Mouse (Mus musculus): ENCODE data around the gene Clspn. TPM values are rescaled to one million over a fixed set of nuclear protein-coding genes. Genes with fewer than 3 reads are reported as not detected.
A peak's percentile ranks its signal among the peaks of the same experiment; 100 is the strongest.

The Clspn gene
- total and polyA plus RNA-seq, 2 experiments, result 0.15 to 0.28 TPM

DNA sequence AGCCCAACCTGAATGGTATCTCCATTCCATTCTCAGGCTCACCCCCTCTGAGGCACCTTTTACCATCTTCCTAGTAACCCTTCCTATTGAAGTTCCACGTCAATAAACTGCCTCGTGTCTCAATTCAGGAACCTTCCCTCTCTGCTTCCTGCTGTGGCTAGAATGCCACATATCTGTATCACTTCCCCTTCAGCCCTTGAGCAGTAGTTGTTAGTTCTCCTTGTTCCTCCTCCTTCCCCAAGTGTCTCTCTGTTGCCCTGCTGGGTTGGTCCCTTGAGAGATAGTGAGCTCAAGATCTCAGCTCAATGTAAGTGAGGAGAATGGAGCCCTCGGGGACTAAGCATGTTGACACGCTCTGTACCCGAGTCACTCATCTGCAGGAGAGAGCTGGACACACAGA, 19.9 kb upstream of the Clspn start:
- Histone ChIP-seq H3K36me3 (ENCODE audit: control insufficient read depth, insufficient read depth, low read length) (no peaks in the 10 kb centered on the region), H3K4me3 (ENCODE audit: insufficient read depth, low read depth, low read length) (no peak overlapping the region), H3K9ac (ENCODE audit: low read depth, low read length) (no peak overlapping the region), H3K79me2 (ENCODE audit: control insufficient read depth, insufficient read depth, low read length) (no peaks in the 10 kb centered on the region), H3K27me3 (ENCODE audit: control insufficient read depth, insufficient read depth, low read length) (no peaks in the 10 kb centered on the region), H3K4me1 (ENCODE audit: control insufficient read depth, insufficient read depth, low read length) (peaks cover 4% of the 10 kb centered on the region), H3K27ac (replicated peaks; ENCODE audit: insufficient read depth, low read depth, low read length) (no peak overlapping the region)
- DNase-seq (ENCODE audit: extremely low read depth, low read depth, low spot score), result peak; percentile 38
- 71% methylated on average over 5 of the region's 5 CpGs for WGBS
- TF ChIP-seq CTCF (IDR thresholded peaks at IDR 0.05; ENCODE audit: low read depth, low read length) (no peak), POLR2A (IDR thresholded peaks at IDR 0.05; ENCODE audit: extremely low read depth, insufficient read depth, low read length) (no peak)

DNA sequence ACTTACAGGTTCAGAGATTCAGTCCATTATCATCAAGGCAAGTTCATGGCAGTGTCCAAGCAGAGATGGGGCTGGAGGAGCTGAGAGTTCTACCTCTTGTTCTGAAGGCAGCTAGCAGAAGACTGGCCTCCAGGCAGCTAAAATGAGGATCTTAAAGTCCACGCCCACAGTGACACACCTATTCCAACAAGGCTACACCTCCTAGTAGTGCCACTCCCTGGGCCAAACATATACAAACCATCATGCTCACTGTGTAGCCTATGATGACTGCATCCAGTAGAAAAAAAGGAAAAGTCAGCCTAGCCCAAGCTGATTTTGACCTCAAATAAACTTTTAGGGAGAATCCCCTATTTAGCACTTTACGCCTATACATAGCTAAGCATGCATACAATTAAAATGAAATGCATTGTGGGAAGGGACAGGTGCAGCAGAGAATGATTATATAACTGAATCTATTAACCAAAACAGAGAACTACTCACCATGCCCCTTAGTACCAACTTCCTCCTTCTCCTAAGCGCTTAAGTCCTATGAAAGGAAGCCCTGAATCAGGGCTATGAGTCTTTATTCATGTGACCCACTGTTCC, 16.2 kb upstream of the Clspn start:
- Histone ChIP-seq H3K4me3 (ENCODE audit: insufficient read depth, low read depth, low read length) (no peak overlapping the region), H3K36me3 (ENCODE audit: control insufficient read depth, insufficient read depth, low read length) (no peaks in the 10 kb centered on the region), H3K79me2 (ENCODE audit: control insufficient read depth, insufficient read depth, low read length) (no peaks in the 10 kb centered on the region), H3K27ac (replicated peaks; ENCODE audit: insufficient read depth, low read depth, low read length) (no peak overlapping the region), H3K9ac (ENCODE audit: low read depth, low read length) (no peak overlapping the region), H3K4me1 (ENCODE audit: control insufficient read depth, insufficient read depth, low read length) (no peaks in the 10 kb centered on the region), H3K27me3 (ENCODE audit: control insufficient read depth, insufficient read depth, low read length) (no peaks in the 10 kb centered on the region)
- DNase-seq (ENCODE audit: extremely low read depth, low read depth, low spot score), result no peak
- 86% methylated on average over 3 of the region's 3 CpGs for WGBS
- TF ChIP-seq POLR2A (IDR thresholded peaks at IDR 0.05; ENCODE audit: extremely low read depth, insufficient read depth, low read length) (no peak), CTCF (IDR thresholded peaks at IDR 0.05; ENCODE audit: low read depth, low read length) (no peak)

DNA sequence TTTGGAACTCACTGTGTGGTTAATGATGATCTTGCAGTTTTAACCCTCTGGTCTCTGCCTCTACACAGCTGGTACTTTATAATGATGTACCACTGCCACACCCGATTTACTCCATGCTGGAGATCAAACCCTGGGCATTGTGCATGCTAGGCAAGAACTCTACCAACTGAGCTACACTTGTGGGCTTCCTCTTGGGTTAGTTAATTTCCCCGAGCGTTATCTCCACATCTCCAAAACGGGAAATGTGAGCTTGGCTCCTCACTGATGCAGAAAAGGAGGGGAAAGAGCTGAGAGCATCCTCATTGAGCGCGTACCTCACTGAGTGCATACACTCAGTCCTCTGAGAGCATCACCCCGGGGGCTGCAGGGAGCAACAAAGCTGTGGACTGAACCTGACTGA, 13.9 kb upstream of the Clspn start:
- no peak for DNase-seq (ENCODE audit: extremely low read depth, low read depth, low spot score)
- WGBS, result 65% methylated on average over 7 of the region's 7 CpGs
- H3K4me3 ChIP-seq (ENCODE audit: insufficient read depth, low read depth, low read length), result no peak overlapping the region

DNA sequence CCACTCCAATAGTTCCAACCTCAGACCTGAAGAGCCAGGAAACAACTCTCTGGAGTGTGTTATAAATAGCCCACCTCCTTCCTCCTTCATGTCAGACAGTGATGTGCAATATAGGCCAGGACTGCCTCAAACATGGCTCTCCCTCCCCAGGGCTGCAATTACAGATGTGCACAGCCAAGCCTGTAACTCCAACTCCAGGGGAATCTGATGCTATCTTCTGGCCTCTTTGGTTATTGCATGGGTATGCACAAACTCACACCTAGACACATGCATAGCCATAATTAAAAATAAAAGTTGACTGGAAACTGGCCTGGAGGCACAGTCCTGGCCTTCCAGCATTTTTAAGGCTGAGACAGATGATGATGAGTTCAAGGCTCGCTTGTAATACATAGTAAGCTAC, 11.7 kb upstream of the Clspn start:
- H3K4me3 ChIP-seq (ENCODE audit: insufficient read depth, low read depth, low read length), result no peak overlapping the region
- no peaks in the 10 kb centered on the region for H3K27me3 ChIP-seq (ENCODE audit: control insufficient read depth, insufficient read depth, low read length)
- TF ChIP-seq POLR2A (IDR thresholded peaks at IDR 0.05; ENCODE audit: extremely low read depth, insufficient read depth, low read length), result no peak
- TF ChIP-seq CTCF (IDR thresholded peaks at IDR 0.05; ENCODE audit: low read depth, low read length), result no peak
- no peaks in the 10 kb centered on the region for H3K4me1 ChIP-seq (ENCODE audit: control insufficient read depth, insufficient read depth, low read length)
- DNase-seq (ENCODE audit: extremely low read depth, low read depth, low spot score), result no peak
- 86% methylated on average over 1 of the region's 1 CpGs for WGBS
- no peak overlapping the region for H3K9ac ChIP-seq (ENCODE audit: low read depth, low read length)
- no peaks in the 10 kb centered on the region for H3K79me2 ChIP-seq (ENCODE audit: control insufficient read depth, insufficient read depth, low read length)
- H3K27ac ChIP-seq (replicated peaks; ENCODE audit: insufficient read depth, low read depth, low read length), result no peak overlapping the region
- no peaks in the 10 kb centered on the region for H3K36me3 ChIP-seq (ENCODE audit: control insufficient read depth, insufficient read depth, low read length)

More for the DNA sequence above, 13.9 kb upstream of the Clspn start:
- no peak overlapping the region for H3K9ac ChIP-seq (ENCODE audit: low read depth, low read length)
- H3K36me3 ChIP-seq (ENCODE audit: control insufficient read depth, insufficient read depth, low read length), result no peaks in the 10 kb centered on the region
- H3K4me1 ChIP-seq (ENCODE audit: control insufficient read depth, insufficient read depth, low read length), result no peaks in the 10 kb centered on the region
- H3K27me3 ChIP-seq (ENCODE audit: control insufficient read depth, insufficient read depth, low read length), result no peaks in the 10 kb centered on the region
- H3K79me2 ChIP-seq (ENCODE audit: control insufficient read depth, insufficient read depth, low read length), result no peaks in the 10 kb centered on the region
- no peak for TF ChIP-seq POLR2A (IDR thresholded peaks at IDR 0.05; ENCODE audit: extremely low read depth, insufficient read depth, low read length)
- H3K27ac ChIP-seq (replicated peaks; ENCODE audit: insufficient read depth, low read depth, low read length), result no peak overlapping the region

- Histone ChIP-seq H3K9ac (ENCODE audit: low read depth, low read length) (no peak overlapping the region), H3K4me3 (ENCODE audit: insufficient read depth, low read depth, low read length) (no peak overlapping the region), H3K27ac (replicated peaks; ENCODE audit: insufficient read depth, low read depth, low read length) (no peak overlapping the region), H3K36me3 (ENCODE audit: control insufficient read depth, insufficient read depth, low read length) (no peaks in the 10 kb centered on the region), H3K4me1 (ENCODE audit: control insufficient read depth, insufficient read depth, low read length) (no peaks in the 10 kb centered on the region), H3K27me3 (ENCODE audit: control insufficient read depth, insufficient read depth, low read length) (no peaks in the 10 kb centered on the region), H3K79me2 (ENCODE audit: control insufficient read depth, insufficient read depth, low read length) (no peaks in the 10 kb centered on the region)
- WGBS, result 77% methylated on average over 7 of the region's 7 CpGs
- DNase-seq (ENCODE audit: extremely low read depth, low read depth, low spot score), result no peak
- TF ChIP-seq POLR2A (IDR thresholded peaks at IDR 0.05; ENCODE audit: extremely low read depth, insufficient read depth, low read length) (no peak), CTCF (IDR thresholded peaks at IDR 0.05; ENCODE audit: low read depth, low read length) (no peak)
Observed at GRCm38 (mm10) chr4:126545703-126546102, 11.0 kb upstream of the Clspn start.

DNA sequence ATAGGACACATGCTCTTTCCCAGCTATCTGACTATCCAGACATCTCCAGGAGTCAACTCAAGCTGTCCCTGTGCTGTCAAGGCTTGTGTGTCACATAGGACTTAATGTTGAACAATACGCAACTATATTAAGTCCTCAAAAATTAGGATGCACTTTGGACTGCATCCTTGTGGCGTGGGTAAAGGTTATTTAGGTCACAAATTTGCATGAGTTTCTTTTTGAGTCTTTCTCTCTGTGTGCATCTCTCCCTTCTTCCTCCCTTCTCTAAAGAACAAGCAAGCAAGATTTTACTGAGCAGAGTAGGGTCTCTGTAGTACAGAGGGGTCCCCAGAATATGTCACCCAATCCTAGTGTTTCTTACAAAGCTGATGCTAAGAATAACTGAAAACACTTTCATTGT, 10.6 kb upstream of the Clspn start:
- TF ChIP-seq CTCF (IDR thresholded peaks at IDR 0.05; ENCODE audit: low read depth, low read length), result no peak
- TF ChIP-seq POLR2A (IDR thresholded peaks at IDR 0.05; ENCODE audit: extremely low read depth, insufficient read depth, low read length), result no peak
- Histone ChIP-seq H3K36me3 (ENCODE audit: control insufficient read depth, insufficient read depth, low read length) (no peaks in the 10 kb centered on the region), H3K27me3 (ENCODE audit: control insufficient read depth, insufficient read depth, low read length) (no peaks in the 10 kb centered on the region; the same call in 1 of the 2 replicates), H3K4me3 (ENCODE audit: insufficient read depth, low read depth, low read length) (no peak overlapping the region), H3K27ac (replicated peaks; ENCODE audit: insufficient read depth, low read depth, low read length) (no peak overlapping the region), H3K9ac (ENCODE audit: low read depth, low read length) (no peak overlapping the region), H3K79me2 (ENCODE audit: control insufficient read depth, insufficient read depth, low read length) (no peaks in the 10 kb centered on the region), H3K4me1 (ENCODE audit: control insufficient read depth, insufficient read depth, low read length) (no peaks in the 10 kb centered on the region)
- no peak for DNase-seq (ENCODE audit: extremely low read depth, low read depth, low spot score)
- 80% methylated on average over 2 of the region's 2 CpGs for WGBS

Data from liver, adult 2 months (tissue).